Mouse (Mus musculus) urinary bladder, postnatal 25 days (tissue): ENCODE data around the gene St6gal2.

Source experiments
- DNase-seq: peaks from one replicate; pipeline ENCODE4 v3.0.0; 2022; ENCODE audit warnings: low spot score

St6gal2 gene

GRCm38 (mm10) chr17:55445250-55446184, at the start of gene St6gal2:
Gene St6gal2, plus strand, starts transcription at chr17:55445382.
- DNase-seq: no peak

GRCm38 (mm10) chr17:55406043-55406442, 39.1 kb upstream of the St6gal2 start:
- DNase-seq: no peak

GRCm38 (mm10) chr17:55416519-55416918, 28.7 kb upstream of the St6gal2 start:
- no peak for DNase-seq

GRCm38 (mm10) chr17:55446185-55446527, 974 bp downstream of the St6gal2 start:
- no peak for DNase-seq

- no peak for DNase-seq
Observed at GRCm38 (mm10) chr17:55446698-55447097, 1.5 kb downstream of the St6gal2 start.

- DNase-seq: no peak
Observed at GRCm38 (mm10) chr17:55450943-55451342, 5.8 kb downstream of the St6gal2 start.

- DNase-seq: no peak
Observed at GRCm38 (mm10) chr17:55454487-55454886, 9.3 kb downstream of the St6gal2 start.

GRCm38 (mm10) chr17:55460187-55460586, 15.0 kb downstream of the St6gal2 start:
- DNase-seq: no peak

GRCm38 (mm10) chr17:55467579-55467978, 22.4 kb downstream of the St6gal2 start:
- no peak for DNase-seq

GRCm38 (mm10) chr17:55468963-55469362, 23.8 kb downstream of the St6gal2 start:
- no peak for DNase-seq

GRCm38 (mm10) chr17:55475974-55476373, 30.8 kb downstream of the St6gal2 start:
- no peak for DNase-seq

- DNase-seq: no peak
Observed at GRCm38 (mm10) chr17:55477361-55477760, 32.2 kb downstream of the St6gal2 start.

GRCm38 (mm10) chr17:55479367-55479766, 34.2 kb downstream of the St6gal2 start:
- no peak for DNase-seq

GRCm38 (mm10) chr17:55484108-55484870, 39.1 kb downstream of the St6gal2 start:
- DNase-seq: no peak

GRCm38 (mm10) chr17:55531872-55532271, 86.7 kb downstream of the St6gal2 start:
- no peak for DNase-seq

GRCm38 (mm10) chr17:55548476-55548875, 103.3 kb downstream of the St6gal2 start:
- no peak for DNase-seq

GRCm38 (mm10) chr17:55561774-55562173, 116.6 kb downstream of the St6gal2 start:
- DNase-seq: no peak
